Comparison of ENCODE assay signal across 31 mouse cellular contexts in genomic region chr3:122499647-122500046, GRCm38 (mm10).
DNase-seq lines count a peak whose midpoint lies in the region; ATAC-seq lines count a peak whose summit lies in the region.
"Had no signal": no experiment of that assay in that cellular context is flagged by ENCODE, and none has a peak within 500 bp of the region (broad histone marks: within the 10 kb centered on the region; RNA-seq: fewer than 3 reads in every experiment).

No protein-coding gene starts in this region.

- no peaks in the 10 kb centered on the region for H3K36me3 ChIP-seq in embryonic facial prominence, embryonic 10.5 days (replicated peaks)
- H3K36me3 ChIP-seq in embryonic facial prominence, embryonic 15.5 days, result no peaks in the 10 kb centered on the region
- no peaks in the 10 kb centered on the region for H3K36me3 ChIP-seq in limb, embryonic 13.5 days
- H3K36me3 ChIP-seq in neural tube, embryonic 15.5 days, result no peaks in the 10 kb centered on the region
- H3K36me3 ChIP-seq: G1E; heart, embryonic 12.5 days; hindbrain, embryonic 13.5 days; lung, embryonic 15.5 days; neural tube, embryonic 12.5 days had no signal

- no peaks in the 10 kb centered on the region for H3K9me3 ChIP-seq in embryonic facial prominence, embryonic 10.5 days
- H3K9me3 ChIP-seq in embryonic facial prominence, embryonic 15.5 days (replicated peaks), result no peaks in the 10 kb centered on the region
- no peaks in the 10 kb centered on the region for H3K9me3 ChIP-seq in limb, embryonic 13.5 days
- H3K9me3 ChIP-seq in neural tube, embryonic 15.5 days (replicated peaks), result no peaks in the 10 kb centered on the region
- H3K9me3 ChIP-seq: forebrain, embryonic 13.5 days; G1E; heart, embryonic 12.5 days; hindbrain, embryonic 13.5 days; lung, embryonic 15.5 days; neural tube, embryonic 12.5 days had no signal

- DNase-seq in embryo, embryonic 11 days, result peak; percentile 43
- DNase-seq in embryo, embryonic 9.5 days (ENCODE audit: extremely low spot score), result no peak
- peak; percentile 66 for DNase-seq in embryonic facial prominence, embryonic 10.5 days (ENCODE audit: low spot score)
- no peak for DNase-seq in ovary, adult 18-20 months (ENCODE audit: low spot score)
- DNase-seq: adrenal gland, postnatal 36 days; cerebellum, adult 9-10 months; cerebellum, postnatal 36 days; heart, adult 2 months; heart, postnatal 4 days; kidney, adult 8-10 months; kidney, postnatal 10 days; layer of hippocampus, postnatal 36 days; left cerebral cortex, postnatal 4 days; lung, postnatal 36 days; right cerebral cortex, postnatal 25 days; spleen, adult 18-20 months; thymus, adult 2 months; thymus, postnatal 36 days had no signal

- H3K4me3 ChIP-seq in embryonic facial prominence, embryonic 10.5 days, result no peak overlapping the region
- H3K4me3 ChIP-seq in embryonic facial prominence, embryonic 15.5 days (replicated peaks), result no peak overlapping the region
- no peak overlapping the region for H3K4me3 ChIP-seq in limb, embryonic 13.5 days
- no peak overlapping the region for H3K4me3 ChIP-seq in neural tube, embryonic 15.5 days (replicated peaks)
- H3K4me3 ChIP-seq: forebrain, embryonic 13.5 days; heart, adult 2 months; heart, embryonic 12.5 days; hindbrain, embryonic 13.5 days; lung, embryonic 15.5 days; myocyte; neural tube, embryonic 12.5 days had no signal

- no peak overlapping the region for H3K4me2 ChIP-seq in embryonic facial prominence, embryonic 15.5 days (replicated peaks)
- H3K4me2 ChIP-seq in limb, embryonic 13.5 days (replicated peaks), result no peak overlapping the region
- H3K4me2 ChIP-seq in neural tube, embryonic 15.5 days, result no peak overlapping the region
- H3K4me2 ChIP-seq: forebrain, embryonic 13.5 days; heart, embryonic 12.5 days; hindbrain, embryonic 13.5 days; liver, embryonic 11.5 days; lung, embryonic 15.5 days; midbrain, embryonic 11.5 days; neural tube, embryonic 12.5 days had no signal

- H3K27me3 ChIP-seq in embryonic facial prominence, embryonic 10.5 days (replicated peaks; ENCODE audit: low read depth, poor library complexity, severe bottlenecking), result no peaks in the 10 kb centered on the region
- no peaks in the 10 kb centered on the region for H3K27me3 ChIP-seq in embryonic facial prominence, embryonic 15.5 days
- 0 out of 2 replicates have a peak, but pooled peaks cover 4% of the 10 kb centered on the region for H3K27me3 ChIP-seq in limb, embryonic 13.5 days
- no peaks in the 10 kb centered on the region for H3K27me3 ChIP-seq in neural tube, embryonic 15.5 days (replicated peaks)
- H3K27me3 ChIP-seq: forebrain, embryonic 13.5 days; hindbrain, embryonic 13.5 days; lung, embryonic 15.5 days; neural tube, embryonic 12.5 days had no signal

- H3K4me1 ChIP-seq in embryonic facial prominence, embryonic 10.5 days, result peaks cover 64% of the 10 kb centered on the region
- peaks cover 32% of the 10 kb centered on the region for H3K4me1 ChIP-seq in embryonic facial prominence, embryonic 15.5 days
- H3K4me1 ChIP-seq in limb, embryonic 13.5 days, result peaks cover 36% of the 10 kb centered on the region
- H3K4me1 ChIP-seq in neural tube, embryonic 15.5 days, result peaks cover 6% of the 10 kb centered on the region; the same call in 1 of the 2 replicates
- H3K4me1 ChIP-seq: forebrain, embryonic 13.5 days; heart, embryonic 12.5 days; neural tube, embryonic 12.5 days had no signal

- ATAC-seq in embryonic facial prominence, embryonic 15.5 days (ENCODE audit: insufficient number of reproducible peaks, low FRiP score, low TSS enrichment, low read depth), result 0 out of 2 replicates have a peak, but pooled peaks have one; percentile 16
- ATAC-seq in limb, embryonic 13.5 days (ENCODE audit: low FRiP score, low read depth), result 0 out of 2 replicates have a peak, but pooled peaks have one; percentile 42
- ATAC-seq in neural tube, embryonic 15.5 days (ENCODE audit: low FRiP score), result no peak
- ATAC-seq: forebrain, embryonic 13.5 days; intestine, embryonic 16.5 days had no signal

- 38% methylated on average over 6 of the region's 6 CpGs for WGBS in embryonic facial prominence, embryonic 10.5 days
- 34% methylated on average over 6 of the region's 6 CpGs for WGBS in embryonic facial prominence, embryonic 15.5 days
- 10% methylated on average over 6 of the region's 6 CpGs for WGBS in limb, embryonic 13.5 days
- WGBS in neural tube, embryonic 15.5 days, result 79% methylated on average over 6 of the region's 6 CpGs

- peak overlapping the region; percentile 48; the same call in 1 of the 2 replicates for H3K27ac ChIP-seq in embryonic facial prominence, embryonic 10.5 days (replicated peaks)
- H3K27ac ChIP-seq in embryonic facial prominence, embryonic 15.5 days (replicated peaks), result 0 out of 2 replicates have a peak overlapping the region, but pooled peaks have one; percentile 3
- H3K27ac ChIP-seq in limb, embryonic 13.5 days, result 0 out of 2 replicates have a peak overlapping the region, but pooled peaks have one; percentile 40
- no peak overlapping the region for H3K27ac ChIP-seq in neural tube, embryonic 15.5 days (replicated peaks)
- H3K27ac ChIP-seq: forebrain, embryonic 13.5 days; heart, adult 2 months; hindbrain, embryonic 13.5 days; lung, embryonic 15.5 days; neural tube, embryonic 12.5 days had no signal

- no peak overlapping the region for H3K9ac ChIP-seq in embryonic facial prominence, embryonic 15.5 days
- no peak overlapping the region for H3K9ac ChIP-seq in limb, embryonic 13.5 days
- H3K9ac ChIP-seq in neural tube, embryonic 15.5 days (replicated peaks), result no peak overlapping the region
- H3K9ac ChIP-seq: forebrain, embryonic 13.5 days; heart, embryonic 12.5 days; hindbrain, embryonic 13.5 days; lung, embryonic 15.5 days; neural tube, embryonic 12.5 days had no signal

Comparison
In these comparisons a context has a peak if more than half of its experiments do, and no peak if none do; other contexts are left out.
1. DNase-seq: peak in embryo, embryonic 11 days (single experiment) and embryonic facial prominence, embryonic 10.5 days (single experiment); none in embryo, embryonic 9.5 days (single experiment) and ovary, adult 18-20 months (single experiment).